Mouse (Mus musculus) kidney, adult 2 months (tissue): ENCODE results near the gene Rassf1.

Experiments
- CTCF ChIP-seq: fragments of 200-500 bp; conservative IDR thresholded peaks from 2 replicates; pipeline ENCODE4 v1.5.1; 2011; ENCODE audit warnings: low read depth, mild to moderate bottlenecking, control low read depth, low read length, moderate library complexity, mixed read lengths; ENCODE audit not compliant: insufficient read depth, insufficient read length
- POLR2A ChIP-seq: fragments of 200-500 bp; IDR thresholded peaks from one replicate; pipeline ENCODE4 v1.6.1; 2011; ENCODE audit warnings: low read depth, low read length, control low read depth

- no peak for TF ChIP-seq POLR2A
- TF ChIP-seq CTCF: no peak
Observed at GRCm38 (mm10) chr9:107586974-107587832, 35.8 kb downstream of the Rassf1 start, which contains the start of gene Ifrd2.
